Mouse (Mus musculus): Measurements from ENCODE around the gene Mavs.

- no peak for TF ChIP-seq EP300 (optimal IDR thresholded peaks at IDR 0.05)
- no peak for TF ChIP-seq CTCF (IDR thresholded peaks at IDR 0.05; ENCODE audit: low read depth)
These were observed 20.1 kb upstream of the Mavs start for GRCm38 (mm10) chr2:131213773-131214172.
